ENCODE assay signal across 14 mouse cellular contexts in genomic region chr4:152020024-152020423, GRCm38 (mm10). TPM values are rescaled to one million over a fixed set of nuclear protein-coding genes. Genes with fewer than 3 reads are reported as not detected.
"Had no signal": no experiment of that assay in that cellular context is flagged by ENCODE, and none has a peak within 500 bp of the region (broad histone marks: within the 10 kb centered on the region; RNA-seq: fewer than 3 reads in every experiment).

No protein-coding gene starts in this region.

- DNase-seq: lung, adult 18-20 months; lung, embryonic 14.5 days; lung, postnatal 10 days; lung, postnatal 4 days; right cerebral cortex, postnatal 14 days; thymus, adult 2 months; thymus, postnatal 25 days; thymus, postnatal 4 days had no signal

- H3K9ac ChIP-seq: lung, embryonic 14.5 days; midbrain, embryonic 13.5 days; midbrain, embryonic 15.5 days; neural tube, embryonic 12.5 days; stomach, embryonic 15.5 days had no signal

- H3K4me2 ChIP-seq: lung, embryonic 14.5 days; midbrain, embryonic 13.5 days; midbrain, embryonic 15.5 days; neural tube, embryonic 12.5 days; stomach, embryonic 15.5 days had no signal

- H3K9me3 ChIP-seq: midbrain, embryonic 10.5 days; midbrain, embryonic 13.5 days; midbrain, embryonic 15.5 days; neural tube, embryonic 12.5 days; stomach, embryonic 15.5 days had no signal

- ATAC-seq: midbrain, embryonic 13.5 days; midbrain, embryonic 15.5 days had no signal

- H3K27ac ChIP-seq: midbrain, embryonic 10.5 days; midbrain, embryonic 13.5 days; midbrain, embryonic 15.5 days; neural tube, embryonic 12.5 days; stomach, embryonic 15.5 days had no signal

- H3K4me3 ChIP-seq: midbrain, embryonic 10.5 days; midbrain, embryonic 13.5 days; midbrain, embryonic 15.5 days; neural tube, embryonic 12.5 days; stomach, embryonic 15.5 days had no signal

- H3K27me3 ChIP-seq: midbrain, embryonic 13.5 days; midbrain, embryonic 15.5 days; neural tube, embryonic 12.5 days; stomach, embryonic 15.5 days had no signal

RNA-seq across cellular contexts. Expression of gene Tas1r1, which starts 18.3 kb away (rescaled TPM):
- total RNA-seq: neutrophil, adult 5-6 weeks had no signal
